Mouse (Mus musculus): ENCODE measurements around the gene Nutm1. TPM values are rescaled to one million over a fixed set of nuclear protein-coding genes. Genes with fewer than 3 reads are reported as not detected.

Gene Nutm1
- polyA plus RNA-seq, 1 experiment from 2014 or later, result not detected

- Histone ChIP-seq H3K4me1 (replicated peaks; ENCODE audit: control insufficient read depth, insufficient read depth, low read length) (peaks cover 17% of the 10 kb centered on the region), H3K27me3 (replicated peaks; ENCODE audit: control insufficient read depth, insufficient read depth, low read length) (no peaks in the 10 kb centered on the region), H3K4me2 (ENCODE audit: low read length) (peak within 1 kb of the TSS; percentile 61), H3K9me3 (ENCODE audit: control insufficient read depth, low read length) (no peaks in the 10 kb centered on the region), H3K36me3 (ENCODE audit: control insufficient read depth, insufficient read depth, low read length) (no peaks in the 10 kb centered on the region), H3K9ac (ENCODE audit: low read length) (peak within 1 kb of the TSS; percentile 71), H3K4me3 (ENCODE audit: low read depth, low read length) (peak within 1 kb of the TSS; percentile 84), H3K27ac (ENCODE audit: low read depth) (peak within 1 kb of the TSS; percentile 81)
- peak; percentile 94 for ATAC-seq (replicated peaks; ENCODE audit: low FRiP score, low TSS enrichment, low read depth)
- peak; percentile 93 for DNase-seq (ENCODE audit: low spot score)
- under 1% methylated on average over 83 of the region's 85 CpGs for WGBS
Measured at GRCm38 (mm10) chr2:112265448-112266241, 6.6 kb upstream of the Nutm1 start, which contains the start of gene Slc12a6. Gene Slc12a6, plus strand, starts transcription at chr2:112265825.

- no peak for ATAC-seq (replicated peaks; ENCODE audit: low FRiP score, low TSS enrichment, low read depth)
- Histone ChIP-seq H3K4me2 (ENCODE audit: low read length) (no peak overlapping the region), H3K27me3 (replicated peaks; ENCODE audit: control insufficient read depth, insufficient read depth, low read length) (no peaks in the 10 kb centered on the region), H3K9me3 (ENCODE audit: control insufficient read depth, low read length) (no peaks in the 10 kb centered on the region), H3K9ac (ENCODE audit: low read length) (no peak overlapping the region), H3K36me3 (ENCODE audit: control insufficient read depth, insufficient read depth, low read length) (no peaks in the 10 kb centered on the region), H3K4me1 (replicated peaks; ENCODE audit: control insufficient read depth, insufficient read depth, low read length) (peaks cover 17% of the 10 kb centered on the region), H3K27ac (ENCODE audit: low read depth) (no peak overlapping the region), H3K4me3 (ENCODE audit: low read depth, low read length) (no peak overlapping the region)
- 80% methylated on average over 4 of the region's 4 CpGs for WGBS
- no peak for DNase-seq (ENCODE audit: low spot score)
Measured at GRCm38 (mm10) chr2:112264364-112264763, 5.3 kb upstream of the Nutm1 start.

- 33% methylated on average over 4 of the region's 4 CpGs for WGBS
- H3K36me3 ChIP-seq (ENCODE audit: control insufficient read depth, insufficient read depth, low read length), result no peaks in the 10 kb centered on the region
- ATAC-seq (replicated peaks; ENCODE audit: low FRiP score, low TSS enrichment, low read depth) (no peak), DNase-seq (ENCODE audit: low spot score) (no peak)
- no peak overlapping the region for H3K27ac ChIP-seq (ENCODE audit: low read depth)
- H3K9me3 ChIP-seq (ENCODE audit: control insufficient read depth, low read length), result no peaks in the 10 kb centered on the region
- H3K4me3 ChIP-seq (ENCODE audit: low read depth, low read length), result peak overlapping the region; percentile 82
- no peaks in the 10 kb centered on the region for H3K27me3 ChIP-seq (replicated peaks; ENCODE audit: control insufficient read depth, insufficient read depth, low read length)
- peaks cover 17% of the 10 kb centered on the region for H3K4me1 ChIP-seq (replicated peaks; ENCODE audit: control insufficient read depth, insufficient read depth, low read length)
- peak overlapping the region; percentile 64 for H3K4me2 ChIP-seq (ENCODE audit: low read length)
- H3K9ac ChIP-seq (ENCODE audit: low read length), result peak overlapping the region; percentile 54; the same call in 1 of the 2 replicates
Measured at GRCm38 (mm10) chr2:112262779-112263295, 3.7 kb upstream of the Nutm1 start.

GRCm38 (mm10) chr2:112261748-112262653 lies 2.9 kb upstream of the Nutm1 start, which contains the start of gene Nop10:
Gene Nop10, plus strand, starts transcription at chr2:112261926.
- no peaks in the 10 kb centered on the region for H3K36me3 ChIP-seq (ENCODE audit: control insufficient read depth, insufficient read depth, low read length)
- under 1% methylated on average over 36 of the region's 36 CpGs for WGBS
- ATAC-seq (replicated peaks; ENCODE audit: low FRiP score, low TSS enrichment, low read depth), result peak; percentile 58

GRCm38 (mm10) chr2:112254675-112255515 lies 4.2 kb downstream of the Nutm1 start:
- Histone ChIP-seq H3K4me3 (ENCODE audit: low read depth, low read length) (no peak overlapping the region), H3K27me3 (replicated peaks; ENCODE audit: control insufficient read depth, insufficient read depth, low read length) (no peaks in the 10 kb centered on the region), H3K4me2 (ENCODE audit: low read length) (no peak overlapping the region), H3K9ac (ENCODE audit: low read length) (no peak overlapping the region), H3K27ac (ENCODE audit: low read depth) (no peak overlapping the region), H3K36me3 (ENCODE audit: control insufficient read depth, insufficient read depth, low read length) (no peaks in the 10 kb centered on the region), H3K9me3 (ENCODE audit: control insufficient read depth, low read length) (no peaks in the 10 kb centered on the region), H3K4me1 (replicated peaks; ENCODE audit: control insufficient read depth, insufficient read depth, low read length) (no peaks in the 10 kb centered on the region)
- WGBS, result 58% methylated on average over 7 of the region's 7 CpGs
- DNase-seq (ENCODE audit: low spot score), result no peak
- ATAC-seq (replicated peaks; ENCODE audit: low FRiP score, low TSS enrichment, low read depth), result peak; percentile 68

More at GRCm38 (mm10) chr2:112261748-112262653, 2.9 kb upstream of the Nutm1 start, which contains the start of gene Nop10:
- Histone ChIP-seq H3K9me3 (ENCODE audit: control insufficient read depth, low read length) (no peaks in the 10 kb centered on the region), H3K4me1 (replicated peaks; ENCODE audit: control insufficient read depth, insufficient read depth, low read length) (peaks cover 13% of the 10 kb centered on the region), H3K27me3 (replicated peaks; ENCODE audit: control insufficient read depth, insufficient read depth, low read length) (no peaks in the 10 kb centered on the region), H3K9ac (ENCODE audit: low read length) (peak within 1 kb of the TSS; percentile 54), H3K27ac (ENCODE audit: low read depth) (peak within 1 kb of the TSS; percentile 76), H3K4me3 (ENCODE audit: low read depth, low read length) (peak within 1 kb of the TSS; percentile 82), H3K4me2 (ENCODE audit: low read length) (peak within 1 kb of the TSS; percentile 64)
- DNase-seq (ENCODE audit: low spot score), result peak; percentile 88

- Histone ChIP-seq H3K4me2 (ENCODE audit: low read length) (no peak overlapping the region), H3K27ac (ENCODE audit: low read depth) (no peak overlapping the region), H3K4me3 (ENCODE audit: low read depth, low read length) (no peak overlapping the region), H3K9ac (ENCODE audit: low read length) (no peak overlapping the region), H3K36me3 (ENCODE audit: control insufficient read depth, insufficient read depth, low read length) (no peaks in the 10 kb centered on the region), H3K27me3 (replicated peaks; ENCODE audit: control insufficient read depth, insufficient read depth, low read length) (no peaks in the 10 kb centered on the region), H3K4me1 (replicated peaks; ENCODE audit: control insufficient read depth, insufficient read depth, low read length) (no peaks in the 10 kb centered on the region), H3K9me3 (ENCODE audit: control insufficient read depth, low read length) (no peaks in the 10 kb centered on the region)
- DNase-seq (ENCODE audit: low spot score) (no peak), ATAC-seq (replicated peaks; ENCODE audit: low FRiP score, low TSS enrichment, low read depth) (no peak)
- WGBS, result 91% methylated on average over 10 of the region's 10 CpGs
Measured at GRCm38 (mm10) chr2:112249780-112250453, 9.2 kb downstream of the Nutm1 start.

GRCm38 (mm10) chr2:112247323-112247722 lies 11.8 kb downstream of the Nutm1 start:
- WGBS, result 86% methylated on average over 10 of the region's 10 CpGs
- H3K9ac ChIP-seq (ENCODE audit: low read length), result no peak overlapping the region
- no peak overlapping the region for H3K27ac ChIP-seq (ENCODE audit: low read depth)
- DNase-seq (ENCODE audit: low spot score) (no peak), ATAC-seq (replicated peaks; ENCODE audit: low FRiP score, low TSS enrichment, low read depth) (no peak)
- H3K4me1 ChIP-seq (replicated peaks; ENCODE audit: control insufficient read depth, insufficient read depth, low read length), result no peaks in the 10 kb centered on the region
- no peaks in the 10 kb centered on the region for H3K27me3 ChIP-seq (replicated peaks; ENCODE audit: control insufficient read depth, insufficient read depth, low read length)
- H3K4me3 ChIP-seq (ENCODE audit: low read depth, low read length), result no peak overlapping the region
- H3K9me3 ChIP-seq (ENCODE audit: control insufficient read depth, low read length), result no peaks in the 10 kb centered on the region
- H3K4me2 ChIP-seq (ENCODE audit: low read length), result no peak overlapping the region
- peaks cover 19% of the 10 kb centered on the region; the same call in 1 of the 2 replicates for H3K36me3 ChIP-seq (ENCODE audit: control insufficient read depth, insufficient read depth, low read length)
